Mouse (Mus musculus) right cerebral cortex, postnatal 4 days (tissue): ENCODE results near the gene Il9.

Experiments
- DNase-seq: peaks from one replicate; pipeline ENCODE4 v3.0.0-alpha.2; 2022

Il9 gene

DNA sequence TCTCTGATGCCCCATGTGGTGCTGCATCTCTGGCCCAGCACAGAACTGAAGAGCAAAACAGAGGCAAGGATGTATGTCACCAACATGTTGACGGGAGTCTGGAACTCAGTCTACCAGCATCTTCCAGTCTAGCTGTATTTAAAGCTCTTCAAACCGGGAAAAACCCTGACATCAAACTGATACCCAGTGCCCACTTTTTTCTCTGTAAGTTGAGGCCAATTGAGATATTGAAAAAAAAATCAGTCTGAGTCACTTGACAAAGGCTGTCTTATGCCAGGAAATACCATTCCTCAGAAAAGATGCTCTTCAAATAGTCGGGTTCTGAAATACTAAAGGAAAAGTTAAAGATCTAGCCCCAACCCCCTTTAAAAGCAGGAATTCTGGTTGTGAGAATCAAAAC, at the start of gene Il9:
Gene Il9 (minus strand): TSS at position 101 of the 400 bp plus-strand sequence.
- no peak for DNase-seq

DNA sequence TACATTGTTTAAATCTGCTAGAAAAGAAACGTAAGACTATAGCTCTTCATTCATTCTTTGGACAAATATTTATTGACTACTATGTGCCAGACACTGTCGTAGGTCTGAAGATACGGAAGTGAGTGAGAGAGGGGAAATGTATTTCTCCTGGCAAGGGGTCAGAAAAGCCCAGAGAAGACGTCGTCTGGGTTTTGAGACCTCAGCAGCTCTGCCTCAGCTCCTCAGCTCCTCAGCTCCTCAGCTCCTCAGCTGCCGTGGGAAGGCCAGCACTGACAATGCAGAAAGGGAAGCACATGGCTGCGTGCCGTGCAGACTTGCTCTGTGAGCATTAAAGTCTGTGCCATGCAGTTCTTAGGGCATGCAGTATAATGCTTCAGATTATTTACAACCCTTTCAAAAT, 47.6 kb upstream of the Il9 start:
- DNase-seq: no peak

DNA sequence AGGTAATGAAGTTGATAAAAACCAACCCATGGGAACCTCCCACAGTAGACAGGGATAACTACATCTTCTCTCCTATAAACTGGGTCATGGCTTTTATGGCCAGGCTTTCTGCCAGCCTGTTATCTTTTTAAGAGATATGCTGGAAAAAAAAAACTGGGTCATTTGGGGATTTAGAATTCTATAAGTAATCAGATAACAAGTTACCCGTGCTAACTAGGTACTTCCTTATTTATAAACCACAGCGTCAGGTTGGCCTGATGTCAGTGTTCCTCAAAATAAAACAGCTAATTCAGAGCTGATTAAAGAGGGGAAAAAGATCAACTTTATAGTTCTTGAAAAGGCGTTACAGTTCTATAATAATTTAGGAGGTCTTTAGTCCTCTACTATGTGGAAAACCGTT, 47.0 kb upstream of the Il9 start:
- no peak for DNase-seq

DNA sequence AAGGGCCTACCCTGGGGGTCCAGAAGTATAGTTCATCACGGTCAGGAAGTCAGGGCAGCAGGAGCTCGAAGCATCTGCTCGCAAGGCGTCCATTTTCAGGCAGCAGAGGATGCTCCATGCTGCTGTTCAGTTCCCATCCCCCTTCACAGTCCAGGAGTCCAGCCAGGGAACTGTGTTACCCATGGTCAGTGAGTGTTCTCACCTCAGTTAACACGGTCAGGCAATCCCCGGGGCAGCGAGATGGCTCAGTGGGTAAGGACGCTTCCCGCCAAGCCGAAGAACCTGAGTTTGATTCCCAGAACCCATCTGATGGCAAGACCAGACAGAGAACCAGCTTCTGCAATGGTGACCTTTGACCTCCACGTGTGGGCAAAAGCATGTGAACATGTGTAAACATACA, 46.2 kb upstream of the Il9 start:
- DNase-seq: no peak

DNA sequence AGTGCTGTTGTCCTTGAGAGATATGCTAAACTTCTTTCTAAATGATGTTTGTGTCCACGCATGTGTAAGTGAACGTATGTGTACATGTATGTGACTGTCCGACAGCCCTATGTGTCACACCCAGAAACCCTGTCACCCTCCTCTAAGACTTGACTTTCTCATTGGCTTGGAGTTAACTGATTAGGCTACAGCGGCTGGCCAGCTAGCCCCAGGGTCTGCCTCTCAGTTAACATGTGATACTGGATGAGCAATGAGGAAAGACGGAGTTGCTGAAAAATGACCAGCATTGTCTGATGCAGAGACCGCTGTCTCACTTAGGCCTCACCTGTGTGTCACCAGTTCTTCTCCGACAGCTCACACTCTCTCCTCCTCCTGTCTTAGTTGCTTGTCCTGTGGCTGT, 45.8 kb upstream of the Il9 start:
- DNase-seq: no peak

DNA sequence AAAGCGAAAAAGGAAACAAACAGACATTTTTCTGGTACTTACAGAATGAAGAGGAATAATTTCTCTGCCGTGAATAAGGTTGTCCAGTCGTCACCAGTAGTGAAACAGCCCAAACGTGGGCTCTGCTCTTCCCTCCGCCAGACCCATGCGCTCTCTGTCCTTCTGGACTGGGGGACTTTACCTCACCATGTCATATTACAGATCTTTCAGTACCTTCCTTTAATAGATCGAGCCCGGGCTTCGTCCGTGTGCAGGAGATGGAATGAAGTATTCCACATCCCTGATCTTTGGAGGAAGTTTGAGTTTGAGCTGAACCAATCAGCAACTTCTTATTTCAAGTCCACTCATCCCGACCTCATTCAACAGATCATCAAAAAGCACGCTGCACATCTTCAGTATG, 44.8 kb upstream of the Il9 start:
- no peak for DNase-seq

DNA sequence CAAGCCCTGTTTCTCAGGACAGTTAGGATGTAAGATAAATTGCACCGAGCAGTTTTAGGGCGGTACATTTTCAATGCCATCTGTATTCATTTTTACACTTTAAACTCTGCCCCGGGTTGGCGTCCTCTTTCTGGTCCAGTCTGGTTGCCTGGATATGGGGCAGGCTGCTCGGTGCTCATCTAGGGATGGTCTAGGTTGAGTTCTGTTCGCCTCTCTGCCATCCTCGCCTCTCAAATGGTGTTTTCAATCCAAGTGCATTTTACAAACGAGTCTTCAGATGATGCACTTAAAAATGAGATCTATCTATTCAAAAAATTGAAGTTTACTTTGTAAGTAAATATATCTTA, 40.7 kb upstream of the Il9 start:
- no peak for DNase-seq

DNA sequence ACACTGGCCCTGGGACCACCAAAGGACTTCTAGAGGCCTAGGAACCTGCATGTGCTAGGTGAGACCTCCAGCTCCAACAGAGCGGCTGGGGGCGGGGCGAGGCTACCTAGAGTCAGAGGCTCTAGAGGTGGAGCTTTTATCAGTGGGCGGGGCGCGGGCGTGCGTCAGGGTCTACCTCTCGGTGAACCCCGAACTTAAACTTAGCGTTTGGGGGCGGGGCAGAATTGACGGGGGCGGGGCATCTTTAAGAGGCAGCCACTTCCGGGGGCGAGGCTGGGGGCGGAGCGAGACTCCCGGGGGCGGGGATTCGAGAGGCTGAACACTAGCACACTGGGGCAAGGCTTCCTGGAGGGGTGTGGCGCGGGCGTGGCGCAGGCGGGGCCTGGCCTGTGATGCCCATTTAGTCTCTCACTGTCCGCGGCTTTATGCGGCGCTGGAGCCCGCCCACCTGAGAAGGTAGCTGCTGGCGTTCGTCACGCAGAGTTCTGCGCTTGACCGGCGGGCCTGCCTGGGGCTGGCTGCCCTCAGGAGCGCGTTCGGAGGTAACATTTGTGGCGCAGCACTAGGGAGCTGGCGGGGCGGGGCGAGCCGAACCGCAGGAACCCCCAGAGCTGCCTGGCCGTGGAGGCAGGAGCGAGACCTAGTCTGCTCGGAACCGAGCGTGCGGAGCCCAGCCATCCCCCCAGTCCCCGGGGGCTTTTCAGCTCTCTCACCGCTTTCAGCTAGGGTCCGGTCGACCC, 40.2 kb upstream of the Il9 start, which contains the start of gene Fbxl21:
Gene Fbxl21 (plus strand): TSS at position 392 of the 740 bp plus-strand sequence.
- peak; percentile 80 for DNase-seq

DNA sequence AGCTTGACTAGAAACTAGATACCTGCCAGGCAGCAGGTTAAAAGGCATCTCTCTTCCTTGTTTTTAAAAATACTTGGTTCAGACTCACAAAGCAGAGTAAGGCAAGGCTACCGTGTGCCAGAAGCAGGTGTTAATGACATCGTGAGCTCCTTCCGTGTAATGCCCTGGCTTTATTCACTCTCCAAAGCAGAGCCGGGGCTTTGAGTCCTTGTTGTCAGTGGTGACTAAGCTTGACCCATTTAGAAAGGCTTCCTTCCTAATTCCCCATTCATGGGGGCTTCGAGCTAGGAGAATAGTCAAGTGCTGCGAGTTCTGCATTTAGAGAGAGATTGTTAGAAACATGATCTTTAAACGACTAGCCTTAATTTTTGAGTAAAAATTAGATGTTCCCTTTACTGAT, 34.8 kb upstream of the Il9 start:
- DNase-seq: no peak

DNA sequence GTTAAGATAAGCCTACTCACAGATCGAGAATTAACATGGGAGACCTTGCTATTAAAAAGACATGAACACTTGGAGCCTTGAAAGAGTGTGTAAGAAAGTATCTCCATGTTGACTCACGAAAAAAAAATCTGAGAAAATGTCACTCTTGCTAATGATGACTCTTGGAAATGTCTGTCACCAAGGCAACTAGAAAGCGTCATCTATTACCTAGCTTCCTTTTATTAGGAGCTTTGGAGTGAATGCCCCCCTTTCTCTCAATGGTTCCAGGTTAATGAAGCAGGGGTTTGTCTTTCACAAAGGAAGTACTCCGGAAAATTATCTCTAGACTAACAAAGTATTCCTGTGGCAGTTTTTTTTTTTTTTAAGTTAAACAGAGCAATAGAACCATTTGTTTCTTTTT, 34.3 kb upstream of the Il9 start:
- DNase-seq: no peak

DNA sequence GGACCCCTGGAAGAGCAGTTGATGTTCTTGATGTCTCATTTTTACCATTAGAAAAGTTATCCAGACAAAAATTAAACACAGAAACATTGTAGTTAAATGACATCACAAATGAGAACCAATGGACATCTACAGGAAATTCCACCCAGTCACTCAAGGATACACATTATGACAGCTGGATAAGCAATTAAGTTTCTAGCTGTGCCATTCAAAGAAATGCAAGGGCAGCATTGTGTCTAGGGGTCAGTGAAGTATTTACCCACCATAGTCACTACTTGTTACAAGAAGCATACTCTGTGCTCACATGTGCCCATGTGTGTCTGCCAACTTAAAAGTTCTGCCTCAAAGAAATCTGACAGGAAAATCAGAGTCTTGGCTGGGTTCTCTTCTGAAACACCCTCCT, 31.5 kb upstream of the Il9 start:
- DNase-seq: no peak

DNA sequence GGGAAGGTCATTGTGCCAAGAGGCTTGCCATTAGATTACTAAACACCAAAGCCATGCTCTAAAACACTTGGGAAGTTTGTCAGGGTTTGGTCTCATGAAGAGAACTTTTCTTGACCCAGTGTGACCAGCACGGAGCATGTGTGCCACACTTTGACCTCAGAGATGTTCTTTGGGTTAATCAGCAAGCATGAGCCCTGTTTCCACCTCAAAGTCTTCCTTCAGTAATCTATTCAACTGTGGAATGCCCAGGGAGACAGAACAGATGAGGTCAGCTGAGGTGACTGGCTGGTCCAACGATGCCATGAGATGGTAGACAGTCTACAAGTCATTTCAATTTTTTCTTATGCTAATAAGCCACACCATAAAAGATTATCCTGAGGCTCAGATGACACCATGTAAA, 27.8 kb upstream of the Il9 start:
- DNase-seq: no peak

DNA sequence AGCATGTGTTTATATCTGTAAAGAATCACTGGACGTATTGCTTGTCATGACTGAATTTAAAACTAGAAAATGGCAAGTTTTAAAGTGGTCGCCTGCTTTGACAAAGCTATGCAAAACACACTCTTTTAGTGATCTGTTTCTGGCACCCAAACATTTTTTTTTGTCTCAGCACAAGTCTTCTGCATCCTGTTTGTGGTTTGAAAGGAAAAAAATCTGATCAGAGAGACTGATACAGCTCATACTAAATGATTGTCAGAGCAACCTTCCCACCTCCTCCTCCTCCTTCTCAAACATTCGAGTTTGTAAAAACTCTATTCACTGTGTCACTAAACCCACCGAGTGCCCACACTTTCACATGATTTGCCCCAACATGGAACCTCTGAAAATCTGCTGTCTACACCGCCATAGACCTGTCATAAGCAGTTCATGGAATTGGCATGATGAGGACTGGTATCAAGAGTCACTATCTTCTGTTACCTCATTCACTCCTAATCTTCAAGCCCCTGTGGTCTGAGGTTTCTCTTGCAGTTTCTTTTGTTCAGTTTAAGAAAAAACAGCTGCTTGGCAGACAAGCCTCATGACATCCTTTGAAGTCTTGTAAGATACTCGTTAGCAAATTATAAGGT, 24.9 kb upstream of the Il9 start:
- DNase-seq: no peak

DNA sequence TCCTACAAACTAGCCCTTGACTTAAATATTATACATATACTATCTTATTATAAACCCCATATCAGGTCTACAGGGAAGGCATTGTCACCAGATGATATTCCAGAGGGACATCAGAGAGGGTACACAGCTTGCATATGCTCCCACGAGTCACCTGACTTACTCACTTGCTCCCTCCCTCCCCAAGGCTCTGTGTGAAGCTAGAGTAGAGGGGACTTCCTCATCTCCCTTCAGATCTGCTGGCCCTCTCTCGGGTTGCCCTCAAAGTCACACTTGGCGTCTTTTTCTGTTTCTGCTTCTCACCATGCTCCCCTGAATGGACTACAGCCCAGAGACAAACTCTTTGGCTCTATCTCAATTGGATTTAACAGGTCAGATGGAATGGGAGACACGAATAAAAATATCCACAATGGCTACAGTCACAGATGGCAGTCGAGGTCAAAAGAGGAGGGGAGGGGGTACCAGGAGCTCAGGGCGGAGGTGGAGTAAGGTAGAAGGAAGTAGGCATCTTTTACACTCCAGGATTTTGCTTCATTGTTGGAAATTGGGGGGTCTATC, 19.9 kb upstream of the Il9 start:
- no peak for DNase-seq

DNA sequence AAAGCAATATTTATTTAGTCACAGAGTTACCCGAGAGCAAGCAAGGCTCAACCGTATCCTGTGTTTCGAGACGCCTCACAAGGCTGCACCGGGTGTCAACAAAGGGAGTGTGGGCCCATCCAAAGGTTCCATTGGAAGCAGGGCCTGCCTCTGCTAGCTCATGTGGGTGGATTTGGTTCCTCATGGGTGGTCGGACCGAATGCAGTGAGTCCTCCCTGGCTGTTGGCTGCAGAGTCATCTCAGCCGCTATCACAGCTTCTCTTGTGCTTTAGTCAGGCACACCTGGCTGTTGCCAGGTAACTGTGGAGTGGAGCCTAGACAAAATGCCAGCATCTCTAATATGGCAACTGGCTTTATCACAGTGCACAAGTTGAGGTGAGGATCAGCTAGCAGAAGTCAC, 18.6 kb upstream of the Il9 start:
- DNase-seq: no peak

DNA sequence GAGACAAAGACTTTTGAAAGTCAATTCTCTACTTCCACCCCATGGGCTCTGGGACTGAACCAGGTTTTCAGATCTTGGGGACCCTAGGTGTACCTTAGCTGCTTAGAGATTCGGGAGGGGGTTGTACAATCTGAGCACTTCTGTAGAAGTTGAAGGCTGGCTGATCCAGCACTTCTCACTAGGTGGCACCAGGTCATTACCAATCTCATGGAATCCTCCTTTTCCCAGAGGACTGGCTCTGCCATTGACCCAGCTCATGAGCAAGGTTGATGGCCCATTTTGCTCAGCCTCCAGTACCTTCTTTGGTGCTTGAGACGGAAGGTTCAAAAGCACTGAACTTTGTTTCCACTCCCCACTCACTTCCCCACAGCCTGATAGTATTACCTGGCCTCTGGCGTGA, 18.1 kb upstream of the Il9 start:
- no peak for DNase-seq

DNA sequence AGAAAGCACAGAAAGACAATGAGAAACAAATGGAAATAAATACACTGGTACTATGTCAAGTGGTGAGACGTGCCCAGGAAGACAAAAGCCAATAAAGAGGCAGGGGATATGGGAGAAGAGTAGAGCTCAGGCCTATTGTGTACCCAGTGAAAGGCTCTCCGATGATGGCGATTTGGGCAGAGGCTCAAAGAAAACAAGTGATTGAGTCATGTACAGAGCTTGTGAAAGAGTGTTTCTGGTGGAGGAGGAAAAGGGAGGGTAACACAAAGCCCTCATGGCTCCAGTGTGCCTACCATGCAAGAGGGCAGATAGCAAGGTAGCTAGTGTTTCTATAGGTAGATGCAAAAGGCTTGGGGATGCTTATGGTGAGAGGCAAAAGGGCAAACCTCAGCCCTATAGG, 12.4 kb upstream of the Il9 start:
- no peak for DNase-seq

DNA sequence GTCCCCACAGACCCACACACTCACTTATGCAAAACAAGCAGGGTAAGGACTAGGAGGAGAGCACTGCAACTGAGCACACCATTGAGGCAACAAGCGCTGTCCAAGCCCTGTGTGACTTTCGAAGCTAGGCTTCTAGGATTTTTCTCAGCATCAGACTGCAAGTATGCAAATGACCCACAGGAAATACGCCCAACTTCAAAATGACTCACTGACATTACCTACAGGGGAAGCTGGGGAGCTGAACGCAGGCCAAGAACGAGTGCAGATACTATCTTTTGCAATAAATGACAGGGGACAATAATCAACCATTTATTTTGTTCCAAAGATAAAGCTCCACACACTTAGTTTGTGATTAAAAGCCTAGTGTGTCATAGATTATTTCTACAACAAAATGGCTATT, 6.0 kb upstream of the Il9 start:
- no peak for DNase-seq

DNA sequence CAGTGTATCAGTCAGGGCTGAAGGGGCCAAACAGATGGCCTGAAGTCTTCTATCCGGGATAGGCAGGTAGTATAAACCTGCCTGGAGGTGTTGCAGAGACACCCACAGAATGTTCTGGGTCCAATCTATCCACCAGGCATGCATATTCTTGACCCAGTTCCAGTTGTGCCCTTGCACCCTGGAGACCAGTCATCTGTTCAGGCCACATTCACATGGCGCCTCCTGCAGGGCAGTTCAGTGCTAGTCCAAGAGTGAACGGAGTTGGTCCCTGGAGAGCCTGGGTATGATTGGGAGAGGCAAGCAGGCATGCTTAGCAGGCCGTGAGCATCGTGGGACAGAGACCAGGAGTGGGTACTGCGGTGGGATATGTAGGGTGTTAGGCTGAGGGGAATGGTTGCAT, 4.0 kb downstream of the Il9 start:
- no peak for DNase-seq

DNA sequence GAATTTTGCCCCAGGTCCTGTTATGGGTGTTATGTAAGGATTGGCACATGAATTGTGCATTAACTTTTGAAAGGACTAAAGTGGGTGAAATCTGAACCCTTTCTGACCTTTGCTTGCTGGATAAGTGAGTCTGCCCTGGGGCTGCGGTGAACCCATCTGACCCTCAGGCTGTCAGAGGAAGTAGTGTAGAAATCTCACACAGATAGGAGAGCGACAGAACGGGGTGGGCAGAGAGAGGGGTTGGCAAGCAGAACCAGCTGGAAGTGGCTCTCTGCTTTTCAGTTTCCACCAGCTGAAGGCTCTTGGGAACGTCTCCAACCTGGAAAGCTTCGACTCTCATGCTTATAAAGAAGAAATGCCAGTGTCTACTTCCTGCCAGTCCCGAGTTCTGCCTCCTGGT, 4.8 kb downstream of the Il9 start:
- DNase-seq: peak; percentile 60

DNA sequence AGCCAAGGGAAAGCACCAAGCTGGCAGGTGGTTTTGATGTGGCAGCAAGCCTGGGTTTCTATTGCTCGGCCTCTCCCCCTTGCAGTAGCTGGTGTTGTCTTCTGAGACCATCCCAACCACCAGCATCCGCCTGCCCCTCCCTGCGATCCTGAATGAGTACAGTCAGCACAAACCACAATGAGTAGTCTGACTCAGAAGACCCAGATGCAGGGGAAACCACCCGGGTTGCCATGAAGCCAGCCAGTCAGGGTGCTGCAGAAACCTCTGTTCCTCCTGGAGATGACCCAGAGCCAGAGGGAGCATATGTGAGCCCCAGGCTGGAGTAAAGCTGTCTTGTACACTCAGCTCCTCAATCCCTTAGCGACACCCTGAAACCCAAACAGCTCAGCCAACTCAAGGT, 5.3 kb downstream of the Il9 start:
- DNase-seq: no peak

DNA sequence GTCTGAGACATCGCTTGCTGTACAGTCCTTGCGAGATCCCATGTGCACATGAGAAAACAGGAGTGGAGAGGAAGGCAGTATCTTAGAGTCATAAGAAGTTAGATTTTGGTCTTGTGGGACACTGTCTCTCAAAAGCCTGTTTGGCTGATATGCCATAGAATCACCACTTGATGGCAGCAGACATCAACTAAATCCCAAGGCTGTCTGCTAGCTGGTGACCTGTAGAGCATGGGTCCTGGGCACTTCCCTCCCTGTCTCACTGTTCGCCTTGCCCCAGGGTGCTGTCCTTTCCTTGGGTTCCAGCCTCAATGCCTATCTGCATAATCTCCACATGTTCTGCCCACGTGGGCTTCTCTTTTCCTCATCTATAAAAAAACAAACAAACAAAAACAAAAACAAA, 6.7 kb downstream of the Il9 start:
- DNase-seq: peak; percentile 30

DNA sequence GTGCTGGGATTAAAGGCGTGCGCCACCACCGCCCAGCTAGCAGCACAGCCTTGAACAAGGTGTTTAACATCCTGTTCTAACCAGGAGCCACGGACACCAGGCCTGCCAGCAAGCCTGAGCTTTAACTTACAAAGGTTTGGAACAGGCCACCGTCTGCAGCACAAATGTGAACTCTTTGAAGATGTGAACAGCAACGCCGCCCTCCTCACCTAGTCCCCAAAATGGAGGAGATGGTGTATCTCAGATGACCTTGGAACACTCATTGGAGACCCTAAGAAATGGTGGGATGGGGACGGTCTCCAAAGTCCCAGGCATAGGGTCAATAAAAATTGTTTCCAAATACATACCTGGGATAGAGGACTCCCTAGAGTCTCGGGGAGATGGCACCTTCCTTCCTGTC, 9.4 kb downstream of the Il9 start:
- DNase-seq: no peak

DNA sequence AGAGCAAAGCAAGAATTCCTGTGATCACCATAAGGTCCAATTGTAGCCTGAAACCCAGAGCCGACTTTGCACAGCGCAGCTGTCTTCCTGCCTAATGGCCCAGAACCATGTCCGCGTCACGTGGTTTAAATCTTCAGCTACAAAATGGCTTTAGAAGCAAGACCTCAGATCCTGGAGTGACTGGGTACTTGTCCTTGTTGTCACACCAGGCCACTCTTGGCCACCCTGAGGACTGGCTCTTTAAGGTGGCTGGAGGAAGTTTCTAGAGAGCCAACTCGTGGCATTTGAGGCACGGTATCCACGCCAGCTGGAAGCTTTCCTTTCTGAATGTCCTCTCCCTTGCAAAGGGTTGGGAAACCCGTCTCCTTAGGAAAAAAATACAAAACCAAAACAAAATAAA, 10.1 kb downstream of the Il9 start:
- DNase-seq: no peak

DNA sequence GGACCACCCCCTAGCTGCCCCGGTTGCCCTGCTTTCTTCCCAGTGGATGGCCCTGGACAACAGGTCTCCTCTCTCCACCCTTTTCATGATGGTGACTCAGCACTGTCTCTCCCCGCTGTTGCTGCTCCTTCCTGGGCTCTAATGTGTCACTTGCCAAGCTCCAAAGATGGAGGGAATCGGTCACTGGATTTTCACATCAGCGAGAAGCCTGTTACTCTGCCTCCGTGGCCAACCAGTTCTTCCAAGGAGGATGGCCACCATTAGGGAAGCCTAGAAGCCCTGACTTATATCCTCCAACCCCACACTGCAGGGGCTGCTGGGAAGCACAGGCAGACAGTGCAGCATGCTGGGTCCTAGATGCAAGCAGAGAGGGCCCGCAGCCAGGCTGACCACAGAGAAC, 10.8 kb downstream of the Il9 start:
- DNase-seq: no peak
